ENCODE assay signal across 9 mouse cellular contexts in genomic region chr14:117648199-117648960, GRCm38 (mm10).
DNase-seq lines count a peak whose midpoint lies in the region; ATAC-seq lines count a peak whose summit lies in the region.
"Had no signal": no experiment of that assay in that cellular context is flagged by ENCODE, and none has a peak within 500 bp of the region (broad histone marks: within the 10 kb centered on the region; RNA-seq: fewer than 3 reads in every experiment).

No protein-coding gene starts in this region.

- peak; percentile 16 to 53 for DNase-seq in cerebellum, postnatal 14 days
- DNase-seq in cerebellum, adult 9-11 months, result no peak
- DNase-seq in embryo, embryonic 10.5 days (ENCODE audit: low spot score), result peak; percentile 17
- DNase-seq in heart, postnatal 14 days, result peak; percentile 38 to 43
- no peak for DNase-seq in liver, embryonic 13.5 days
- DNase-seq in cerebellum, adult 11-12 months, result no peak
- DNase-seq in spleen, postnatal 36 days (ENCODE audit: low spot score in 2 of 2), result no peak

- no peak overlapping the region for H3K9ac ChIP-seq in liver, embryonic 13.5 days

- no peaks in the 10 kb centered on the region for H3K4me1 ChIP-seq in liver, embryonic 13.5 days (replicated peaks)

- no peaks in the 10 kb centered on the region for H3K27me3 ChIP-seq in liver, embryonic 13.5 days

- WGBS in liver, embryonic 13.5 days (ENCODE audit: insufficient replicate concordance), result 45% methylated on average over 9 of the region's 9 CpGs

- intact Hi-C loops in heart, postnatal 14 days (cut with DNase I), result no loop called here

- H3K36me3 ChIP-seq in liver, embryonic 13.5 days, result no peaks in the 10 kb centered on the region

- no peaks in the 10 kb centered on the region for H3K9me3 ChIP-seq in liver, embryonic 13.5 days (replicated peaks)

- peak; percentile 82 for ATAC-seq in liver, embryonic 13.5 days (ENCODE audit: low read depth)
- no peak for ATAC-seq in megakaryocyte-erythroid progenitor cell, adult 5-6 weeks (replicated peaks; ENCODE audit: low FRiP score, low TSS enrichment, poor library complexity, severe bottlenecking)

- no peak overlapping the region for H3K4me2 ChIP-seq in liver, embryonic 13.5 days
- H3K4me2 ChIP-seq: midbrain, embryonic 11.5 days had no signal

- H3K27ac ChIP-seq in liver, embryonic 13.5 days, result no peak overlapping the region

- H3K4me3 ChIP-seq in liver, embryonic 13.5 days (replicated peaks), result no peak overlapping the region

Comparison
In these comparisons a context has a peak if more than half of its experiments do, and no peak if none do; other contexts are left out.
1. DNase-seq: peak in cerebellum, postnatal 14 days (2 of 2), embryo, embryonic 10.5 days (single experiment) and heart, postnatal 14 days (2 of 2); none in cerebellum, adult 9-11 months (single experiment), liver, embryonic 13.5 days (single experiment), cerebellum, adult 11-12 months (single experiment) and spleen, postnatal 36 days (0 of 2).